Mouse (Mus musculus): ENCODE results near the gene Limch1.
A peak's percentile ranks its signal among the peaks of the same experiment; 100 is the strongest.

Limch1 gene

GRCm38 (mm10) chr5:66836892-66837291 lies 91.3 kb downstream of the Limch1 start:
- DNase-seq = no peak

- DNase-seq = no peak
Measured at GRCm38 (mm10) chr5:66841971-66842370, 96.3 kb downstream of the Limch1 start.

GRCm38 (mm10) chr5:66842776-66843175 lies 97.1 kb downstream of the Limch1 start:
- no peak for DNase-seq

GRCm38 (mm10) chr5:66848136-66848535 lies 102.5 kb downstream of the Limch1 start:
- no peak for DNase-seq

GRCm38 (mm10) chr5:66849148-66849547 lies 103.5 kb downstream of the Limch1 start:
- DNase-seq = no peak

- DNase-seq = no peak
Measured at GRCm38 (mm10) chr5:66850721-66851251, 105.2 kb downstream of the Limch1 start.

- no peak for DNase-seq
Measured at GRCm38 (mm10) chr5:66851708-66852107, 106.1 kb downstream of the Limch1 start.

- no peak for DNase-seq
Measured at GRCm38 (mm10) chr5:66854263-66854662, 108.6 kb downstream of the Limch1 start.

GRCm38 (mm10) chr5:66855358-66856107 lies 109.9 kb downstream of the Limch1 start:
- DNase-seq = no peak

GRCm38 (mm10) chr5:66859506-66859905 lies 113.9 kb downstream of the Limch1 start:
- no peak for DNase-seq

GRCm38 (mm10) chr5:66861232-66862035 lies 115.8 kb downstream of the Limch1 start:
- no peak for DNase-seq

- DNase-seq = no peak
Measured at GRCm38 (mm10) chr5:66862151-66862550, 116.5 kb downstream of the Limch1 start.

- no peak for DNase-seq
Measured at GRCm38 (mm10) chr5:66865229-66865628, 119.6 kb downstream of the Limch1 start.

GRCm38 (mm10) chr5:66866019-66866418 lies 120.4 kb downstream of the Limch1 start:
- DNase-seq = peak; percentile 29

- DNase-seq = no peak
Measured at GRCm38 (mm10) chr5:66869545-66869944, 123.9 kb downstream of the Limch1 start.

GRCm38 (mm10) chr5:66871521-66872050 lies 126.0 kb downstream of the Limch1 start:
- DNase-seq = no peak

- DNase-seq = no peak
Measured at GRCm38 (mm10) chr5:66872053-66872452, 126.4 kb downstream of the Limch1 start.

- DNase-seq = no peak
Measured at GRCm38 (mm10) chr5:66872681-66873080, 127.1 kb downstream of the Limch1 start.

GRCm38 (mm10) chr5:66876018-66876805 lies 130.6 kb downstream of the Limch1 start:
- DNase-seq = no peak

- no peak for DNase-seq
Measured at GRCm38 (mm10) chr5:66877066-66877465, 131.4 kb downstream of the Limch1 start.

- no peak for DNase-seq
Measured at GRCm38 (mm10) chr5:66881901-66882341, 136.3 kb downstream of the Limch1 start.

GRCm38 (mm10) chr5:66882718-66883117 lies 137.1 kb downstream of the Limch1 start:
- DNase-seq = no peak

GRCm38 (mm10) chr5:66884505-66884904 lies 138.9 kb downstream of the Limch1 start:
- no peak for DNase-seq
